Mouse (Mus musculus) heart, adult 2 months (tissue): Measurements from ENCODE around the gene Mex3d.

ENCODE experiments used
- CTCF ChIP-seq: fragments of 200-600 bp; IDR thresholded peaks from 2 replicates; pipeline ENCODE4 v1.8.1; 2022; ENCODE audit warnings: antibody characterized with exemption, mild to moderate bottlenecking, moderate library complexity
- POLR2A ChIP-seq: fragments of 200-500 bp; IDR thresholded peaks from 2 replicates; pipeline ENCODE4 v1.6.1; 2011; ENCODE audit warnings: mild to moderate bottlenecking, low read depth, low read length, control low read depth; ENCODE audit not compliant: insufficient read depth

GRCm38 (mm10) chr10:80417371-80417770 lies 29.9 kb upstream of the Mex3d start:
- TF ChIP-seq CTCF (no peak), POLR2A (no peak)
